Mouse (Mus musculus) midbrain, embryonic 13.5 days (tissue): Measurements from ENCODE around the gene St3gal2. TPM values are rescaled to one million over a fixed set of nuclear protein-coding genes. Genes with fewer than 3 reads are reported as not detected.
"Not testable (repeated sequence)": the region's sequence is repeated elsewhere in the genome, so short reads cannot be mapped to it uniquely, and the experiment has no call there.

Source experiments
- ATAC-seq: fragments of 200-750 bp; cut with Nextera tagmentation; 2 replicates; pipeline ENCODE4 v1.8.0; 2017; ENCODE audit warnings: mild to moderate bottlenecking, moderate TSS enrichment, moderate library complexity
- H3K27ac ChIP-seq: fragments of 300-500 bp; sonication (generic); 2 replicates; pipeline ENCODE4 v1.5.1; 2015; ENCODE audit warnings: inconsistent platforms, mild to moderate bottlenecking, moderate library complexity
- H3K27me3 ChIP-seq: fragments of 300-500 bp; sonication (generic); 2 replicates; pipeline ENCODE4 v1.6.1; 2015; ENCODE audit warnings: mild to moderate bottlenecking, inconsistent platforms
- H3K36me3 ChIP-seq: fragments of 300-500 bp; sonication (generic); 2 replicates; pipeline ENCODE4 v1.6.1; 2015; ENCODE audit warnings: mild to moderate bottlenecking, inconsistent platforms
- H3K4me1 ChIP-seq: fragments of 300-500 bp; sonication (generic); replicated peaks from 2 replicates; pipeline ENCODE4 v1.6.1; 2015; ENCODE audit warnings: inconsistent platforms
- H3K4me2 ChIP-seq: fragments of 300-500 bp; sonication (generic); replicated peaks from 2 replicates; pipeline ENCODE4 v1.6.1; 2015; ENCODE audit warnings: moderate library complexity, mild to moderate bottlenecking, inconsistent platforms
- H3K4me3 ChIP-seq: fragments of 300-500 bp; sonication (generic); replicated peaks from 2 replicates; pipeline ENCODE4 v1.5.1; 2015; ENCODE audit warnings: mild to moderate bottlenecking, inconsistent platforms
- H3K9ac ChIP-seq: fragments of 300-500 bp; sonication (generic); replicated peaks from 2 replicates; pipeline ENCODE4 v1.6.1; 2015; ENCODE audit warnings: mild to moderate bottlenecking, inconsistent platforms
- H3K9me3 ChIP-seq: fragments of 300-500 bp; sonication (generic); 2 replicates; pipeline ENCODE4 v1.6.1; 2016; ENCODE audit warnings: mild to moderate bottlenecking, inconsistent platforms
- WGBS: fragments of 180-500 bp; shearing (Covaris S2); methylation state at CpG from one replicate; pipeline ENCODE4 v1.1.7; 2015; 5-methylcytosine and 5-hydroxymethylcytosine counted together
- microRNA-seq: library from miRNA; unstranded; fragments of <30 nt; microRNA quantifications from one replicate; pipeline ENCODE4, GENCODE M21; 2016
- polyA plus RNA-seq: library from polyadenylated mRNA; unstranded; fragments of >200 nt; fragmentation: Nextera tagmentation; extraction: Ambion mirVana; gene quantifications from 2 replicates; pipeline ENCODE4 v1.2.1, GENCODE M21; 2015

Gene St3gal2
- polyA plus RNA-seq, 1 experiment from 2014 or later: 22.9 TPM

- H3K27me3 ChIP-seq: not testable (repeated sequence)
- 94% methylated on average over 2 of the region's 2 CpGs for WGBS
Observed at GRCm38 (mm10) chr8:110977987-110978386, 58.3 kb downstream of the St3gal2 start.

GRCm38 (mm10) chr8:110981304-110981703, 61.6 kb downstream of the St3gal2 start:
- Histone ChIP-seq H3K4me1 (no peaks in the 10 kb centered on the region), H3K27me3 (no peaks in the 10 kb centered on the region), H3K36me3 (peaks cover 79% of the 10 kb centered on the region), H3K27ac (no peak overlapping the region), H3K9ac (no peak overlapping the region), H3K4me3 (no peak overlapping the region), H3K9me3 (no peaks in the 10 kb centered on the region), H3K4me2 (no peak overlapping the region)
- ATAC-seq: no peak
- WGBS: 91% methylated on average over 2 of the region's 2 CpGs

More at GRCm38 (mm10) chr8:110977987-110978386, 58.3 kb downstream of the St3gal2 start:
- ATAC-seq, H3K4me2 ChIP-seq, H3K4me1 ChIP-seq, H3K4me3 ChIP-seq, H3K27ac ChIP-seq, H3K9ac ChIP-seq, H3K9me3 ChIP-seq: not testable (repeated sequence)
- peaks cover 75% of the 10 kb centered on the region for H3K36me3 ChIP-seq

- Histone ChIP-seq H3K4me2 (no peak overlapping the region), H3K9ac (no peak overlapping the region), H3K4me3 (no peak overlapping the region), H3K36me3 (peaks cover 91% of the 10 kb centered on the region), H3K27me3 (no peaks in the 10 kb centered on the region), H3K9me3 (no peaks in the 10 kb centered on the region), H3K27ac (no peak overlapping the region), H3K4me1 (no peaks in the 10 kb centered on the region)
- no peak for ATAC-seq
- 92% methylated on average over 8 of the region's 8 CpGs for WGBS
Observed at GRCm38 (mm10) chr8:110987805-110988744, 68.4 kb downstream of the St3gal2 start.

GRCm38 (mm10) chr8:110990017-110990416, 70.3 kb downstream of the St3gal2 start:
- peaks cover 84% of the 10 kb centered on the region for H3K36me3 ChIP-seq

GRCm38 (mm10) chr8:110996641-110997430, 77.1 kb downstream of the St3gal2 start:
- no peak; the same call in 1 of the 2 replicates for ATAC-seq
- Histone ChIP-seq H3K36me3 (peaks cover 24% of the 10 kb centered on the region), H3K27me3 (no peaks in the 10 kb centered on the region), H3K4me3 (peak overlapping the region; percentile 93), H3K9me3 (no peaks in the 10 kb centered on the region), H3K27ac (peak overlapping the region; percentile 76), H3K4me1 (peaks cover 11% of the 10 kb centered on the region), H3K9ac (peak overlapping the region; percentile 85), H3K4me2 (peak overlapping the region; percentile 84)
- 37% methylated on average over 16 of the region's 16 CpGs for WGBS

More at GRCm38 (mm10) chr8:110990017-110990416, 70.3 kb downstream of the St3gal2 start:
- Histone ChIP-seq H3K4me3 (no peak overlapping the region), H3K4me1 (no peaks in the 10 kb centered on the region), H3K27ac (no peak overlapping the region), H3K4me2 (no peak overlapping the region), H3K27me3 (no peaks in the 10 kb centered on the region), H3K9ac (no peak overlapping the region), H3K9me3 (no peaks in the 10 kb centered on the region)
- no peak for ATAC-seq
- 89% methylated on average over 9 of the region's 9 CpGs for WGBS

GRCm38 (mm10) chr8:110997547-110998531, 78.1 kb downstream of the St3gal2 start, which contains the start of gene Ddx19a:
Gene Ddx19a (minus strand): TSS chr8:110997800.
- Histone ChIP-seq H3K36me3 (peaks cover 20% of the 10 kb centered on the region), H3K4me1 (peaks cover 11% of the 10 kb centered on the region), H3K27me3 (no peaks in the 10 kb centered on the region), H3K9me3 (no peaks in the 10 kb centered on the region), H3K9ac (peak within 1 kb of the TSS; percentile 85), H3K27ac (peak within 1 kb of the TSS; percentile 76), H3K4me3 (peak within 1 kb of the TSS; percentile 93), H3K4me2 (peak within 1 kb of the TSS; percentile 84)
- peak; percentile 98 for ATAC-seq
- 4% methylated on average over 58 of the region's 58 CpGs for WGBS

GRCm38 (mm10) chr8:111010230-111010991, 90.7 kb downstream of the St3gal2 start:
- H3K4me1 ChIP-seq, H3K9ac ChIP-seq, H3K4me3 ChIP-seq, ATAC-seq, H3K4me2 ChIP-seq, H3K27me3 ChIP-seq, H3K27ac ChIP-seq, H3K9me3 ChIP-seq: not testable (repeated sequence)
- WGBS: 97% methylated on average over 9 of the region's 10 CpGs
- H3K36me3 ChIP-seq: peaks cover 67% of the 10 kb centered on the region

Small RNA genes lying within 50 kb of the gene (microRNA-seq; reads per million reads assigned to microRNA genes)
- not detected for gene Mir3473d

Other genes with a start within 250 kb of the St3gal2 start
- 13.7 and 16.6 TPM in 2 replicates for gene Mtss1l, start 198.4 kb upstream of the St3gal2 start, polyA plus RNA-seq
- gene Il34, start 114.0 kb upstream of the St3gal2 start, polyA plus RNA-seq: 2.2 and 2.7 TPM in 2 replicates
- gene Cog4, start 73.3 kb upstream of the St3gal2 start, polyA plus RNA-seq: 72.6 and 76.2 TPM in 2 replicates
- 133 and 134 TPM in 2 replicates for gene Sf3b3, start 73.1 kb upstream of the St3gal2 start, polyA plus RNA-seq
- 8.2 and 9.6 TPM in 2 replicates for gene Fuk, start 17.4 kb upstream of the St3gal2 start, polyA plus RNA-seq
- gene Ddx19a, start 77.9 kb downstream of the St3gal2 start, polyA plus RNA-seq: 13.5 and 14.4 TPM in 2 replicates
- 8.9 and 9.2 TPM in 2 replicates for gene Ddx19b, start 111.8 kb downstream of the St3gal2 start, polyA plus RNA-seq
- gene Aars, start 113.2 kb downstream of the St3gal2 start, polyA plus RNA-seq: 71.9 and 73.8 TPM in 2 replicates
- gene Exosc6, start 136.4 kb downstream of the St3gal2 start, polyA plus RNA-seq: not detected in 2 replicates
- gene Clec18a, start 172.5 kb downstream of the St3gal2 start, polyA plus RNA-seq: 0.23 and 0.30 TPM in 2 replicates
- gene Pdpr, start 174.7 kb downstream of the St3gal2 start, polyA plus RNA-seq: 10.4 and 11.0 TPM in 2 replicates